Mouse (Mus musculus) limb, embryonic 13.5 days (tissue): Measurements from ENCODE around the gene Cdkal1. TPM values are rescaled to one million over a fixed set of nuclear protein-coding genes. Genes with fewer than 3 reads are reported as not detected.

ENCODE experiments used
- ATAC-seq: fragments of 200-750 bp; cut with Nextera tagmentation; 2 replicates; pipeline ENCODE4 v1.8.0; 2017; ENCODE audit warnings: low read depth, moderate number of reproducible peaks, moderate TSS enrichment; ENCODE audit not compliant: low FRiP score
- H3K27ac ChIP-seq: fragments of 300-500 bp; sonication (generic); 2 replicates; pipeline ENCODE4 v1.5.1; 2015; ENCODE audit warnings: inconsistent platforms, mild to moderate bottlenecking, moderate library complexity
- H3K27me3 ChIP-seq: fragments of 300-500 bp; sonication (generic); 2 replicates; pipeline ENCODE4 v1.6.1; 2015; ENCODE audit warnings: mild to moderate bottlenecking, inconsistent platforms
- H3K36me3 ChIP-seq: fragments of 300-500 bp; sonication (generic); 2 replicates; pipeline ENCODE4 v1.6.1; 2015; ENCODE audit warnings: inconsistent platforms, mild to moderate bottlenecking, moderate library complexity
- H3K4me1 ChIP-seq: fragments of 300-500 bp; sonication (generic); 2 replicates; pipeline ENCODE4 v1.6.1; 2015; ENCODE audit warnings: inconsistent platforms
- H3K4me2 ChIP-seq: fragments of 300-500 bp; sonication (generic); replicated peaks from 2 replicates; pipeline ENCODE4 v1.6.1; 2015; ENCODE audit warnings: inconsistent platforms, mild to moderate bottlenecking, moderate library complexity
- H3K4me3 ChIP-seq: fragments of 300-500 bp; sonication (generic); 2 replicates; pipeline ENCODE4 v1.5.1; 2015; ENCODE audit warnings: moderate library complexity, mild to moderate bottlenecking, inconsistent platforms
- H3K9ac ChIP-seq: fragments of 300-500 bp; sonication (generic); 2 replicates; pipeline ENCODE4 v1.6.1; 2015; ENCODE audit warnings: mild to moderate bottlenecking, inconsistent platforms
- H3K9me3 ChIP-seq: fragments of 300-500 bp; sonication (generic); 2 replicates; pipeline ENCODE4 v1.6.1; 2016; ENCODE audit warnings: inconsistent platforms
- WGBS: fragments of 180-500 bp; shearing (Covaris S2); methylation state at CpG from one replicate; pipeline ENCODE4 v1.1.7; 2015; 5-methylcytosine and 5-hydroxymethylcytosine counted together
- polyA plus RNA-seq: library from polyadenylated mRNA; unstranded; fragments of >200 nt; fragmentation: Nextera tagmentation; extraction: Ambion mirVana; gene quantifications from 2 replicates; pipeline ENCODE4 v1.2.1, GENCODE M21; 2015

Gene Cdkal1
- polyA plus RNA-seq, 1 experiment from 2014 or later = 37.9 TPM

- Histone ChIP-seq H3K4me3 (no peak overlapping the region), H3K9me3 (no peaks in the 10 kb centered on the region), H3K4me1 (peaks cover 33% of the 10 kb centered on the region), H3K36me3 (0 out of 2 replicates have a peak, but pooled peaks cover 4% of the 10 kb centered on the region), H3K27ac (no peak overlapping the region), H3K27me3 (no peaks in the 10 kb centered on the region), H3K4me2 (no peak overlapping the region), H3K9ac (no peak overlapping the region)
- no peak for ATAC-seq
- WGBS = 41% methylated on average over 5 of the region's 5 CpGs
Observed at GRCm38 (mm10) chr13:29552322-29552870, 303.1 kb downstream of the Cdkal1 start.

GRCm38 (mm10) chr13:29550886-29551285, 304.6 kb downstream of the Cdkal1 start:
- Histone ChIP-seq H3K27ac (peak overlapping the region; percentile 64; the same call in 1 of the 2 replicates), H3K9ac (no peak overlapping the region), H3K27me3 (no peaks in the 10 kb centered on the region), H3K4me1 (peaks cover 31% of the 10 kb centered on the region), H3K4me2 (no peak overlapping the region), H3K36me3 (0 out of 2 replicates have a peak, but pooled peaks cover 4% of the 10 kb centered on the region), H3K4me3 (no peak overlapping the region), H3K9me3 (no peaks in the 10 kb centered on the region)
- WGBS = 29% methylated on average over 1 of the region's 1 CpGs
- 0 out of 2 replicates have a peak, but pooled peaks have one; percentile 28 for ATAC-seq

GRCm38 (mm10) chr13:29550203-29550602, 305.3 kb downstream of the Cdkal1 start:
- no peak overlapping the region for H3K4me2 ChIP-seq
- H3K27me3 ChIP-seq = no peaks in the 10 kb centered on the region
- no peak overlapping the region for H3K9ac ChIP-seq
- 80% methylated on average over 6 of the region's 6 CpGs for WGBS
- no peak overlapping the region for H3K27ac ChIP-seq
- no peaks in the 10 kb centered on the region for H3K9me3 ChIP-seq
- 0 out of 2 replicates have a peak, but pooled peaks cover 4% of the 10 kb centered on the region for H3K36me3 ChIP-seq
- H3K4me1 ChIP-seq = peaks cover 24% of the 10 kb centered on the region
- ATAC-seq = no peak
- no peak overlapping the region for H3K4me3 ChIP-seq

- no peak overlapping the region for H3K4me3 ChIP-seq
- peaks cover 23% of the 10 kb centered on the region for H3K4me1 ChIP-seq
- H3K27ac ChIP-seq = no peak overlapping the region
- H3K4me2 ChIP-seq = no peak overlapping the region
- H3K27me3 ChIP-seq = no peaks in the 10 kb centered on the region
- no peaks in the 10 kb centered on the region for H3K9me3 ChIP-seq
- 0 out of 2 replicates have a peak, but pooled peaks cover 4% of the 10 kb centered on the region for H3K36me3 ChIP-seq
- no peak for ATAC-seq
- 32% methylated on average over 2 of the region's 2 CpGs for WGBS
- no peak overlapping the region for H3K9ac ChIP-seq
Observed at GRCm38 (mm10) chr13:29549761-29550160, 305.7 kb downstream of the Cdkal1 start.

- Histone ChIP-seq H3K27ac (no peak overlapping the region), H3K4me1 (peaks cover 6% of the 10 kb centered on the region; the same call in 1 of the 2 replicates), H3K27me3 (no peaks in the 10 kb centered on the region), H3K4me2 (no peak overlapping the region), H3K36me3 (no peaks in the 10 kb centered on the region), H3K9ac (no peak overlapping the region), H3K9me3 (no peaks in the 10 kb centered on the region), H3K4me3 (no peak overlapping the region)
- no peak for ATAC-seq
- 66% methylated on average over 1 of the region's 1 CpGs for WGBS
Observed at GRCm38 (mm10) chr13:29537906-29538305, 317.6 kb downstream of the Cdkal1 start.

GRCm38 (mm10) chr13:29533586-29533985, 321.9 kb downstream of the Cdkal1 start:
- Histone ChIP-seq H3K4me2 (no peak overlapping the region), H3K4me3 (no peak overlapping the region), H3K27ac (no peak overlapping the region), H3K4me1 (peaks cover 6% of the 10 kb centered on the region; the same call in 1 of the 2 replicates), H3K9ac (no peak overlapping the region), H3K27me3 (no peaks in the 10 kb centered on the region), H3K36me3 (no peaks in the 10 kb centered on the region), H3K9me3 (no peaks in the 10 kb centered on the region)
- ATAC-seq = no peak
- WGBS = 74% methylated on average over 5 of the region's 5 CpGs

- Histone ChIP-seq H3K9ac (no peak overlapping the region), H3K4me1 (no peaks in the 10 kb centered on the region), H3K27me3 (no peaks in the 10 kb centered on the region), H3K27ac (no peak overlapping the region), H3K4me3 (no peak overlapping the region), H3K9me3 (no peaks in the 10 kb centered on the region), H3K36me3 (no peaks in the 10 kb centered on the region), H3K4me2 (no peak overlapping the region)
- no peak for ATAC-seq
- 89% methylated on average over 5 of the region's 5 CpGs for WGBS
Observed at GRCm38 (mm10) chr13:29528344-29528743, 327.1 kb downstream of the Cdkal1 start.

GRCm38 (mm10) chr13:29521321-29521720, 334.2 kb downstream of the Cdkal1 start:
- ATAC-seq = no peak
- WGBS = 89% methylated on average over 4 of the region's 4 CpGs
- no peaks in the 10 kb centered on the region for H3K36me3 ChIP-seq

GRCm38 (mm10) chr13:29514071-29514470, 341.4 kb downstream of the Cdkal1 start:
- Histone ChIP-seq H3K9ac (no peak overlapping the region), H3K4me1 (no peaks in the 10 kb centered on the region), H3K36me3 (no peaks in the 10 kb centered on the region), H3K9me3 (no peaks in the 10 kb centered on the region), H3K27me3 (no peaks in the 10 kb centered on the region), H3K27ac (no peak overlapping the region), H3K4me2 (no peak overlapping the region), H3K4me3 (no peak overlapping the region)
- ATAC-seq = no peak
- WGBS = 82% methylated on average over 1 of the region's 1 CpGs

More at GRCm38 (mm10) chr13:29521321-29521720, 334.2 kb downstream of the Cdkal1 start:
- Histone ChIP-seq H3K4me1 (no peaks in the 10 kb centered on the region), H3K9ac (no peak overlapping the region), H3K4me2 (no peak overlapping the region), H3K9me3 (no peaks in the 10 kb centered on the region), H3K4me3 (no peak overlapping the region), H3K27ac (no peak overlapping the region), H3K27me3 (no peaks in the 10 kb centered on the region)

GRCm38 (mm10) chr13:29504861-29505568, 350.5 kb downstream of the Cdkal1 start:
- H3K27me3 ChIP-seq = no peaks in the 10 kb centered on the region
- H3K4me1 ChIP-seq = peaks cover 17% of the 10 kb centered on the region
- H3K4me3 ChIP-seq = no peak overlapping the region
- WGBS = 77% methylated on average over 4 of the region's 4 CpGs
- no peak overlapping the region for H3K9ac ChIP-seq
- ATAC-seq = no peak
- H3K36me3 ChIP-seq = no peaks in the 10 kb centered on the region
- H3K4me2 ChIP-seq = no peak overlapping the region
- H3K27ac ChIP-seq = no peak overlapping the region
- no peaks in the 10 kb centered on the region for H3K9me3 ChIP-seq

- Histone ChIP-seq H3K9ac (no peak overlapping the region), H3K27ac (no peak overlapping the region), H3K27me3 (no peaks in the 10 kb centered on the region), H3K4me2 (no peak overlapping the region), H3K4me3 (no peak overlapping the region), H3K36me3 (no peaks in the 10 kb centered on the region), H3K4me1 (peaks cover 17% of the 10 kb centered on the region), H3K9me3 (no peaks in the 10 kb centered on the region)
- ATAC-seq = no peak
- WGBS = 49% methylated on average over 6 of the region's 6 CpGs
Observed at GRCm38 (mm10) chr13:29503147-29504044, 352.1 kb downstream of the Cdkal1 start.
